Mouse (Mus musculus): Measurements from ENCODE around the gene Bud23.

DNA sequence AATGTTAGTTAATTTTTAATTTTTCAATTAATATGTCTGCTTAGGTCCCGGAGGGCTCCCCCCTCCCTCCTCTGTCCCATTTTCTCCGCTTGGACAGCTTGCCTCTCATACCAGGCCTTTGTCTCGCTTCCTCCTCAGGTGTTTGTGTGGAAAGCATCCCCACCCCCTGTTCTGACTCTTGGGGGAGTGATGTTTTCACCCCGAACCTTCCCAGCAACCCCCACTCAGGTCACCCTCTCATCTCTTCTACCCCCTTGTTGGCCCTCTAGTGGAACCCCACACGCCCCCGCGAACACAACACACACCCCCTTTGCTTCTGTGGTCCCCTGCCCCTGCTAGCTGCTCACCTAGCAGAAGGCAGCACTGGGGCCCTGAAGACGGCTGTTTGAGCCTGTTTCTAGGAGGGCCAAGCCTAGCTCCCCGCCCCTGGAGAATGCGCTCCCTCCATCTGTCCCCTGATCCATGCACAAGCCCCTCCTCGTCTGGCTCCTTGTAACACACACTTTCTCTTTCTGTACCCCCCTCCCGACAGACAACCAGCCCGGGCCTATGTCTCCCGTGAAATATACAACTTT is 12.3 kb upstream of the Bud23 start:
- no peak for TF ChIP-seq CTCF (IDR thresholded peaks at IDR 0.05; ENCODE audit: low read depth, low read length)
- no peak for TF ChIP-seq POLR2A (IDR thresholded peaks at IDR 0.05; ENCODE audit: insufficient read depth, low read length)
- no peak for TF ChIP-seq EP300 (IDR thresholded peaks at IDR 0.05; ENCODE audit: insufficient read depth, low read depth, low read length)
